Comparison of ENCODE assay signal across 11 mouse cellular contexts in genomic region chr5:75976696-75977095, GRCm38 (mm10). TPM values are rescaled to one million over a fixed set of nuclear protein-coding genes. Genes with fewer than 3 reads are reported as not detected.
DNase-seq lines count a peak whose midpoint lies in the region; ATAC-seq and TF ChIP-seq lines count a peak whose summit lies in the region.
"Had no signal": no experiment of that assay in that cellular context is flagged by ENCODE, and none has a peak within 500 bp of the region (broad histone marks: within the 10 kb centered on the region; RNA-seq: fewer than 3 reads in every experiment).

No protein-coding gene starts in this region.

- no peak for ATAC-seq in heart, embryonic 11.5 days (replicated peaks; ENCODE audit: insufficient number of reproducible peaks, low FRiP score, low TSS enrichment)
- ATAC-seq in megakaryocyte, adult 5-6 weeks (ENCODE audit: poor library complexity, severe bottlenecking) = no peak
- no peak for ATAC-seq in liver, embryonic 16.5 days (ENCODE audit: low read depth)
- no peak for ATAC-seq in stomach, postnatal 0 days (ENCODE audit: low FRiP score, low TSS enrichment)
- ATAC-seq: activated CD4-positive, CD25-positive, alpha-beta regulatory T cell, adult 4 months had no signal

- no peak for TF ChIP-seq EP300 in stomach, postnatal 0 days (optimal IDR thresholded peaks at IDR 0.05)

- H3K4me3 ChIP-seq in heart, embryonic 11.5 days (ENCODE audit: low read depth, low read length) = peak overlapping the region; percentile 80
- peak overlapping the region; percentile 53 for H3K4me3 ChIP-seq in megakaryocyte, embryonic 14.5 days (replicated peaks)
- 0 out of 2 replicates have a peak overlapping the region, but pooled peaks have one; percentile 13 for H3K4me3 ChIP-seq in liver, embryonic 16.5 days (ENCODE audit: low read depth, low read length)
- H3K4me3 ChIP-seq in stomach, postnatal 0 days (ENCODE audit: low read depth, low read length) = peak overlapping the region; percentile 14; the same call in 1 of the 2 replicates

- peaks cover 5% of the 10 kb centered on the region; the same call in 1 of the 2 replicates for H3K4me1 ChIP-seq in heart, embryonic 11.5 days (ENCODE audit: control insufficient read depth, insufficient read depth, low read length)
- peaks cover 61% of the 10 kb centered on the region for H3K4me1 ChIP-seq in megakaryocyte, embryonic 14.5 days
- H3K4me1 ChIP-seq in liver, embryonic 16.5 days (ENCODE audit: control insufficient read depth, low read depth, low read length) = peaks cover 4% of the 10 kb centered on the region; the same call in 1 of the 2 replicates
- H3K4me1 ChIP-seq in stomach, postnatal 0 days (replicated peaks; ENCODE audit: control insufficient read depth, insufficient read depth) = no peaks in the 10 kb centered on the region; the same call in 1 of the 2 replicates

- no peaks in the 10 kb centered on the region for H3K36me3 ChIP-seq in heart, embryonic 11.5 days (ENCODE audit: control insufficient read depth, insufficient read depth, low read length)
- H3K36me3 ChIP-seq in megakaryocyte, embryonic 14.5 days (replicated peaks; ENCODE audit: low read length) = peaks cover 10% of the 10 kb centered on the region
- no peaks in the 10 kb centered on the region for H3K36me3 ChIP-seq in liver, embryonic 16.5 days (ENCODE audit: control insufficient read depth, insufficient read depth)
- H3K36me3 ChIP-seq in stomach, postnatal 0 days (ENCODE audit: control insufficient read depth, insufficient read depth, low read length) = no peaks in the 10 kb centered on the region

- peak overlapping the region; percentile 35; the same call in 1 of the 2 replicates for H3K27ac ChIP-seq in heart, embryonic 11.5 days (ENCODE audit: low read depth, low read length)
- no peak overlapping the region for H3K27ac ChIP-seq in liver, embryonic 16.5 days (ENCODE audit: low read length)
- no peak overlapping the region for H3K27ac ChIP-seq in stomach, postnatal 0 days (replicated peaks)

- WGBS in heart, embryonic 11.5 days (ENCODE audit: insufficient replicate concordance) = 35% methylated on average over 9 of the region's 9 CpGs
- WGBS in liver, embryonic 16.5 days (ENCODE audit: insufficient replicate concordance) = 46% methylated on average over 9 of the region's 9 CpGs
- WGBS in stomach, postnatal 0 days = 57% methylated on average over 9 of the region's 9 CpGs

- no peak for TF ChIP-seq CTCF in stomach, postnatal 0 days (IDR thresholded peaks at IDR 0.05; ENCODE audit: low read depth)

- peak overlapping the region; percentile 65 for H3K9ac ChIP-seq in heart, embryonic 11.5 days (ENCODE audit: low read depth, low read length)
- no peak overlapping the region for H3K9ac ChIP-seq in liver, embryonic 16.5 days (ENCODE audit: low read depth, low read length)
- H3K9ac ChIP-seq in stomach, postnatal 0 days (ENCODE audit: low read length) = no peak overlapping the region

- peaks cover 18% of the 10 kb centered on the region; the same call in 1 of the 2 replicates for H3K27me3 ChIP-seq in heart, embryonic 11.5 days (ENCODE audit: control insufficient read depth, insufficient read depth, low read length)
- peaks cover 37% of the 10 kb centered on the region for H3K27me3 ChIP-seq in megakaryocyte, embryonic 14.5 days (replicated peaks)
- H3K27me3 ChIP-seq in liver, embryonic 16.5 days (ENCODE audit: control insufficient read depth, insufficient read depth, low read depth, low read length) = peaks cover 60% of the 10 kb centered on the region
- no peaks in the 10 kb centered on the region; the same call in 1 of the 2 replicates for H3K27me3 ChIP-seq in stomach, postnatal 0 days (ENCODE audit: control insufficient read depth, insufficient read depth, low read length)

- no peaks in the 10 kb centered on the region for H3K9me3 ChIP-seq in heart, embryonic 11.5 days (replicated peaks; ENCODE audit: control insufficient read depth, low read length)
- H3K9me3 ChIP-seq in megakaryocyte, embryonic 14.5 days = peaks cover under 1% of the 10 kb centered on the region
- no peaks in the 10 kb centered on the region for H3K9me3 ChIP-seq in liver, embryonic 16.5 days (replicated peaks; ENCODE audit: control insufficient read depth, low read length)
- no peaks in the 10 kb centered on the region for H3K9me3 ChIP-seq in stomach, postnatal 0 days (ENCODE audit: control insufficient read depth, low read length)

- DNase-seq in heart, adult 11 months = no peak
- no peak for DNase-seq in stomach, postnatal 0 days (ENCODE audit: low spot score)
- no peak for DNase-seq in layer of hippocampus, adult 11-12 months (ENCODE audit: low spot score)
- DNase-seq in cerebellum, adult 11-12 months = no peak
- DNase-seq: embryo, embryonic 11 days; kidney, postnatal 14 days had no signal

- peak overlapping the region; percentile 95 for H3K4me2 ChIP-seq in heart, embryonic 11.5 days
- no peak overlapping the region for H3K4me2 ChIP-seq in liver, embryonic 16.5 days (ENCODE audit: low read depth, low read length)
- no peak overlapping the region for H3K4me2 ChIP-seq in stomach, postnatal 0 days (replicated peaks; ENCODE audit: low read depth)

RNA-seq across cellular contexts. Expression of gene Kdr, which starts 1.6 kb away (rescaled TPM):
- polyA plus RNA-seq in heart, embryonic 11.5 days (2014; fragmentation: Nextera tagmentation; extraction: Ambion mirVana) = 31.6 and 46.9 TPM in 2 replicates
- polyA plus RNA-seq in megakaryocyte, embryonic 14.5 days (2012; ENCODE audit: insufficient read depth, low replicate concordance) = 0.45 TPM in 1 of 2 replicates, not detected in the other
- total RNA-seq in megakaryocyte, adult 5-6 weeks (2015) = 0.07 TPM in 1 of 2 replicates, not detected in the other
- 0.07 TPM in 1 of 2 replicates, not detected in the other for total RNA-seq in megakaryocyte, adult 5-6 weeks (2017)
- polyA plus RNA-seq in liver, embryonic 16.5 days (2015; fragmentation: Nextera tagmentation; extraction: Ambion mirVana) = 8.6 and 9.6 TPM in 2 replicates
- polyA plus RNA-seq in stomach, postnatal 0 days (2015; fragmentation: Nextera tagmentation; extraction: Ambion mirVana) = 6.1 and 6.5 TPM in 2 replicates

Comparison
In these comparisons a context has a peak if more than half of its experiments do, and no peak if none do; other contexts are left out.
1. H3K4me3 ChIP-seq: peak in every context shown above with its lines; median percentile 80 in heart, embryonic 11.5 days; 53 in megakaryocyte, embryonic 14.5 days; 14 in stomach, postnatal 0 days; 13 in liver, embryonic 16.5 days.